Mouse (Mus musculus): ENCODE data around the gene Slc2a5. TPM values are rescaled to one million over a fixed set of nuclear protein-coding genes. Genes with fewer than 3 reads are reported as not detected.

The Slc2a5 gene
- polyA plus RNA-seq, 1 experiment from 2014 or later, result 1.7 TPM

DNA sequence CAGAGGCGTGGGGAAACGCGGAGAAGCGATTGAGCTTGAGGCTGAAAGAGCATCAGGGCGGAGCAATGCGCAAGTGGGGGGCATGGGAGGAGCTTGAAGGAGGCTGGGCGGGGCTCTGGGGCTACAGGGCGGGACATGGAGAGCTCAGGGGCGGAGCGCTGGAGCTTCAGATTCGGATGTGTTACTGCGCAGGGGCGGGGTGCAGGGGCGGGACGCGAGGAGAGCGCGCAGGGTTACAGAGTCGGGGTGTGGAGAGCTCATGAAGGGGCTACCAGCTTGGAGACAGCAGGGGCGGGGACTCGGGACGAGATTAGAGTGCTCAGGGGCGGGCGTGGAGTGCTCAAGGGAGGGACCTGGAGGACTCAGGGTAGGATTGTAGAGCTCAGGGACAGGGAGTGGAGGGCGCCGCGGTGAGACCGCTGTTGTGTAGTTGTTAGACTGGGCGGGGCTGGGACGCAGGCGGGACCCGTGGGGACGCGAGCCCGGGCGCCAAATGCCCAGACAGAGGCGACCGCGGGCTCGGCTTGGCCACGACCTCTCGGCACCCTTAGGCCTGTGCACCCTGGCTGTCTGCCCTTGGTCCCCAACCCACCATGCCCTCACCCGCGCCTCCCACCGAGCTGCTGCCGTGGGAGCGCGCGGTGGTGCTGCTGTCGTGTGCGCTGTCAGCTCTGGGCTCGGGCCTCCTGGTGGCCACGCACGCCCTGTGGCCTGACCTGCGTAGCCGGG is 31.8 kb upstream of the Slc2a5 start, which contains the start of gene Gpr157:
Gene Gpr157, plus strand, starts transcription at position 205 of the 729 bp plus-strand sequence.
- peak within 1 kb of the TSS; percentile 70 for H3K27ac ChIP-seq (replicated peaks)
- H3K27me3 ChIP-seq, result no peaks in the 10 kb centered on the region
- peaks cover 23% of the 10 kb centered on the region for H3K4me1 ChIP-seq
- H3K9me3 ChIP-seq (replicated peaks), result no peaks in the 10 kb centered on the region
- peak; percentile 94 for ATAC-seq (ENCODE audit: insufficient number of reproducible peaks, low FRiP score, low TSS enrichment, low read depth)
- peak within 1 kb of the TSS; percentile 66 for H3K4me3 ChIP-seq (replicated peaks)
- under 1% methylated on average over 55 of the region's 56 CpGs for WGBS
- peak within 1 kb of the TSS; percentile 98 for H3K4me2 ChIP-seq (replicated peaks)
- peak within 1 kb of the TSS; percentile 60 for H3K9ac ChIP-seq
- no peaks in the 10 kb centered on the region for H3K36me3 ChIP-seq

DNA sequence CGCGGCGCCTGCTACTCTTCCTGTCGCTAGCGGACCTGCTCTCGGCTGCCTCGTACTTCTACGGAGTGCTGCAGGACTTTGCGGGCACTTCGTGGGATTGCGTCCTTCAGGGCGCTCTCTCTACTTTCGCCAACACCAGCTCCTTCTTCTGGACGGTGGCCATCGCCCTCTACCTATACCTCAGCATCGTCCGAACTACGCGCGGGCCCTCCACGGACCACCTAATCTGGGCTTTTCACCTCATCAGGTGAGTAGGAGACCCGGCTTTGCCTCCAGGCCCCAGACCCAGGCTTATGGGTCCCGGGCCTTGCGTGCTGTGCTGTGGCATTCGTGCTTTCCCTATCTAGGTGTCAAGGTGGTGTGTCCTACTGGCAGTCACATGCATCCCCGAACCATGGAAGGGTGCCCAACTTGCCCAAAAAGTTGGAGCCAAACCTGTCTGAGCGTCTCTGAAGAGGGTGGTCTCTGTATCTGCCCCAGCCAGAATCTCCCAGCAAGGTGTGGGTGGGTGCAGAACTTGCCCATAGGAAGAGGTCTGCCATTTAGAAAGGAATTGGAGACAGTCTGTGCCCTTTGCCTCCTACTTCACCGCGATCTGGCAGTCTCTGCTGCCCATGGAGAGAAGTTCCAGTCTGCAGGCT is 31.1 kb upstream of the Slc2a5 start:
- 22% methylated on average over 29 of the region's 29 CpGs for WGBS
- 0 out of 2 replicates have a peak, but pooled peaks have one; percentile 1 for ATAC-seq (ENCODE audit: insufficient number of reproducible peaks, low FRiP score, low TSS enrichment, low read depth)

DNA sequence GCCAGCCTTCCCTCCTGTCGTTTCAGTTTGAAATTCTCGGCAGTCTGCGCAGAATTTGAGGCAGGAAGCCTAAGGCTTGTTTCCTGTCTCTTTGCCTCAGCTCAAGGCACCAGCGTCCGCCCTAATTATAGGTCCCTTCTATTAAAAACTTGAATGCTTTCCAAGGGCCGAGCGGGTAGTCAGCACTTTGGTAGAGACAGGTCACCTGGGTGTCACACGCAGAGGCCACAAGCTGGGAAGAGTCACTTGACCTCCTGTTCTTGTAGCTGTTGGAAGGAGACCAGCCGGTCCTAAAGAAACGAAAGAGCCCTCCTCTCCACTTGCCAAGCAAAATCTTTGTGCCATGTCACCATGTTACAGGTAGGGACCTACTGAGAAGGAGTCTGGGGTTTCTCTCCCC is 30.0 kb upstream of the Slc2a5 start:
- Histone ChIP-seq H3K4me3 (replicated peaks) (no peak overlapping the region), H3K9ac (no peak overlapping the region), H3K4me1 (peaks cover 31% of the 10 kb centered on the region), H3K9me3 (replicated peaks) (no peaks in the 10 kb centered on the region), H3K27ac (replicated peaks) (no peak overlapping the region), H3K4me2 (replicated peaks) (0 out of 2 replicates have a peak overlapping the region, but pooled peaks have one; percentile 4), H3K27me3 (no peaks in the 10 kb centered on the region), H3K36me3 (no peaks in the 10 kb centered on the region)
- no peak for ATAC-seq (ENCODE audit: insufficient number of reproducible peaks, low FRiP score, low TSS enrichment, low read depth)
- 56% methylated on average over 10 of the region's 10 CpGs for WGBS

More for the DNA sequence above, 31.1 kb upstream of the Slc2a5 start:
- Histone ChIP-seq H3K27ac (replicated peaks) (peak overlapping the region; percentile 70; the same call in 1 of the 2 replicates), H3K9ac (peak overlapping the region; percentile 60), H3K27me3 (no peaks in the 10 kb centered on the region), H3K9me3 (replicated peaks) (no peaks in the 10 kb centered on the region), H3K36me3 (no peaks in the 10 kb centered on the region), H3K4me1 (peaks cover 23% of the 10 kb centered on the region), H3K4me2 (replicated peaks) (peak overlapping the region; percentile 98), H3K4me3 (replicated peaks) (peak overlapping the region; percentile 66)

DNA sequence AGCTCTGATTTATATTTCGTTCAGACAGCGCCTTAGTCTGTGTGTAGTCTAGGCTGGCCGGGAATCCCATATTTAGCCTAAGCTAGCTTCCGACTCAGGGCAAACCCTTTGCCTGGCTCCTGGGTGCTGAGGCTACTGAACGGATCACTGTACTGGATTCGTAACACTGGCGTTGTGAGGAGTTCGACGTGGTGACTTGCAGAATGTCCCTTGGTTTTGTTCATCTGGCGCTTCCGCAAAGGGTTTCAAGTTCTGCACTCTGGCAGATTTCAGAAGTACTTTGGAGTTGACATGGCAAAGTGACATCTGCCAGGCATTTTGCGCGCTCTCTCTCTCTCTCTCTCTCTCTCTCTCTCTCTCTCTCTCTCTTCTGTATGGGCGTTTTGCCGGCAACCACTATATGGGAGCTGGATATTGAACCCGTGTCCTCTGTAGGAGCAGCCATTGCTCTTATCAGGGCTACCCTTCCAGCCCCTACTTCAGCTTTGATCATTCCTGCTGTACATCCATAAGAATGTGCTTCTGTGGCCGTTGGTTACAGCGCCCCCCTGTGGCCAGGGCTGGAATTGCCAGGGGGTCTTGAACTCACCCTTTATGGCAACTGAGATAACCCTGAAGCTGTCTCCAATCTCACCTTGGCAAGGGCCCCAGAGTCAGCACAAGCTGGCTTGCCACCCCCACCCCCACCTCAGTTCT is 27.0 kb upstream of the Slc2a5 start:
- H3K4me2 ChIP-seq (replicated peaks), result no peak overlapping the region
- peaks cover 34% of the 10 kb centered on the region for H3K4me1 ChIP-seq
- WGBS, result 80% methylated on average over 18 of the region's 18 CpGs
- no peak for ATAC-seq (ENCODE audit: insufficient number of reproducible peaks, low FRiP score, low TSS enrichment, low read depth)
- no peak overlapping the region for H3K27ac ChIP-seq (replicated peaks)
- no peaks in the 10 kb centered on the region for H3K9me3 ChIP-seq (replicated peaks)
- no peaks in the 10 kb centered on the region for H3K27me3 ChIP-seq
- no peak overlapping the region for H3K4me3 ChIP-seq (replicated peaks)
- no peak overlapping the region for H3K9ac ChIP-seq
- H3K36me3 ChIP-seq, result no peaks in the 10 kb centered on the region

DNA sequence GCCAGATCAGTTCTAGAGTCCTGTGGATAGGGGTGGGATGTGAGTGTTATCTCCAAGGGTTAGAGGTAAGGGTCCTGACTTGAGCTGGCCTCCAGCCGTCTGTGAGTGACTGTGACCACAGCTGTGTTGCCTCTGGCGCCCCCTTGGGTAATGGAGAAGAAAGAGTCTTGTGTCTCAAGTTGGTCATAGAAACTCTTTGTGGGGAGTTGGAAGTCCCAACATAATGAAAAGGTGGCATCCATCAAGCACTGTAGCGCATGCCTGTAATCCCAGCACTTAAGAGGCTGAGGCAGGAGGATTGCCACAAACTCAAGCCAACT is 26.5 kb upstream of the Slc2a5 start:
- Histone ChIP-seq H3K9me3 (replicated peaks) (no peaks in the 10 kb centered on the region), H3K27ac (replicated peaks) (no peak overlapping the region), H3K4me3 (replicated peaks) (no peak overlapping the region), H3K27me3 (no peaks in the 10 kb centered on the region), H3K4me1 (peaks cover 34% of the 10 kb centered on the region), H3K4me2 (replicated peaks) (no peak overlapping the region), H3K36me3 (no peaks in the 10 kb centered on the region), H3K9ac (no peak overlapping the region)
- no peak for ATAC-seq (ENCODE audit: insufficient number of reproducible peaks, low FRiP score, low TSS enrichment, low read depth)
- 58% methylated on average over 3 of the region's 3 CpGs for WGBS

DNA sequence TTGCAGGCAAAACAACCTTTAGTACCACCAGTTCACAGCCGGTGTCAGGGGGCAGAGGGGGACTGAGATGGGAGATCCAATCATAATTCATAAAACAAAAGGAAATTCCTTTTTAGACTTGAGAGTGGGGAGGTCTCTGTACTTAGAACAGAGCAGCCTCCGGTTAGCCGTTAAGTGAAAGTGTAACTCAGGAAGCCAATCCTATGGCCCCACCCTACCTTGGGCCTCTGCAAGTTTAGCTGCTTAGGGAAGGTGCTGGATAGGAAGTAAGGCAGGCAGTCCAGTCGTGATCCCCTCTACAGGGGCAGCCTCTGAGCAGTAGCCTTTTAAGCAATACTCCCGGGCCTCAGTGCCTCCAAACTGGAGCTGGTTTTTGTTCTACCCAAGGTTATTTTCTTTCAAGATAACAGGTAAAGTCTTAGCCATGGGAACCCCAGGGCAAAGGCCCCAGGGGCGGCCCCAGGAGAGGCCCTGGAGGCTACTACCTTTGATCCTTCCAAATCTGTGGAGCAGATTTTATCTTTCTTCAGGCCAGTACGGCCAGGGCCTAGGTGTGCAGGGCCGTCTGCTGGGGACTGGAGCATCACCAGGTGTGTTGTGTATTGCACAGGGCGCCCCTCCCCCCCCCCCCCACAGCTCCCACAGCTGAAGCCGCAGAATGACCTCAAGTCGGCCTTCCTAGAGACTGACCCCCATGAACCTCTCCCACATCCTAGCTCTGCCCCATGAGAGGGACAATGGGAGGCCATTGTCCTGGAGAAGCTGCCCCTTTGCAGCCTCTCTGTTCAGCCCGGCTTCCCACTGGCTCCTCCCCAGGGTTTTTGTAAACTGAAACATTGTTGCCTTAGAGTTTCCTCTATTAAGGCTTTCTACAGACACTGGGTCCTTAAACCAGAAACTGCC is 25.3 kb upstream of the Slc2a5 start:
- Histone ChIP-seq H3K4me1 (peaks cover 21% of the 10 kb centered on the region), H3K9me3 (replicated peaks) (no peaks in the 10 kb centered on the region), H3K27me3 (no peaks in the 10 kb centered on the region), H3K36me3 (no peaks in the 10 kb centered on the region), H3K9ac (no peak overlapping the region), H3K4me2 (replicated peaks) (no peak overlapping the region), H3K4me3 (replicated peaks) (no peak overlapping the region), H3K27ac (replicated peaks) (no peak overlapping the region)
- ATAC-seq (ENCODE audit: insufficient number of reproducible peaks, low FRiP score, low TSS enrichment, low read depth), result no peak
- 34% methylated on average over 12 of the region's 12 CpGs for WGBS

DNA sequence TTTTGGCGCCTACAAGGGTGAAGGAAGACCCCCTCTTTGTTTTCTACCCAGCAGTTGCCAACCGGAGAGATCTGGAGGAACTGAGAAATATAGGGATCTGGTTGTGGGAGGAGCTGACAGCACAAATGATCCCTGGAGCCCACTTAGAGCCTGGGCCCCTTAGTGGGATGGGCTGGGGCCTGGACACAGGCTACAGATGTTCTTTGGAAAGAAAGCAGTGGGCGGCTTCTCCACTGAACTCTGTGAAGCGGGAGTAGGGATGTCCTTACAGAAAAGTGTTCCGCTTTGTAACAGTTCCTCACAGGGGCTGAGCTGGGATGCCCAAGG is 24.7 kb upstream of the Slc2a5 start:
- Histone ChIP-seq H3K4me1 (peaks cover 17% of the 10 kb centered on the region), H3K36me3 (no peaks in the 10 kb centered on the region), H3K27ac (replicated peaks) (no peak overlapping the region), H3K9ac (no peak overlapping the region), H3K4me3 (replicated peaks) (no peak overlapping the region), H3K27me3 (no peaks in the 10 kb centered on the region), H3K4me2 (replicated peaks) (no peak overlapping the region), H3K9me3 (replicated peaks) (no peaks in the 10 kb centered on the region)
- no peak; the same call in 1 of the 2 replicates for ATAC-seq (ENCODE audit: insufficient number of reproducible peaks, low FRiP score, low TSS enrichment, low read depth)
- 42% methylated on average over 5 of the region's 5 CpGs for WGBS

DNA sequence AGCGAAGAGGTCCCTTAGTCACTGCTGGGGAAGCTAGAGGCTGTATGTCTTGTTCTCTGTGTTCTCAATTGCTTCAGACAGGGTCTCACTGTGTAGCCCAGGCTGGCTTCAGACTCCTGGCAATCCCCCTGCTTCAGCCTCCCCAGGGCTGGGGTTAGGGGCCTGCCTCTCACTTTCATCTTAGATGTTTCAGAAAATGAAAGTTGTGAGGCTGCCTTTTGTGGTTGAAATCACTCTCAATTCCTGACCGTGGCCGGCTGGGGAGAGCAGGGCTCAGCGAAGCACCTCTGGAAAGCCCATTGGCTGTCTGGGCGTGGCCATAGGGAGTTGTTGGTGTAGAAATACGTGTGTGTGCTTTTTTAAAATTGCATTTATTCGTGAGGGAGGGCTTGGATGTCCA is 22.8 kb upstream of the Slc2a5 start:
- no peaks in the 10 kb centered on the region for H3K27me3 ChIP-seq
- no peaks in the 10 kb centered on the region for H3K36me3 ChIP-seq
- no peak overlapping the region for H3K27ac ChIP-seq (replicated peaks)
- H3K4me2 ChIP-seq (replicated peaks), result no peak overlapping the region
- H3K4me3 ChIP-seq (replicated peaks), result no peak overlapping the region
- no peaks in the 10 kb centered on the region for H3K9me3 ChIP-seq (replicated peaks)
- H3K9ac ChIP-seq, result no peak overlapping the region
- ATAC-seq (ENCODE audit: insufficient number of reproducible peaks, low FRiP score, low TSS enrichment, low read depth), result no peak
- peaks cover 17% of the 10 kb centered on the region for H3K4me1 ChIP-seq
- 76% methylated on average over 7 of the region's 7 CpGs for WGBS

DNA sequence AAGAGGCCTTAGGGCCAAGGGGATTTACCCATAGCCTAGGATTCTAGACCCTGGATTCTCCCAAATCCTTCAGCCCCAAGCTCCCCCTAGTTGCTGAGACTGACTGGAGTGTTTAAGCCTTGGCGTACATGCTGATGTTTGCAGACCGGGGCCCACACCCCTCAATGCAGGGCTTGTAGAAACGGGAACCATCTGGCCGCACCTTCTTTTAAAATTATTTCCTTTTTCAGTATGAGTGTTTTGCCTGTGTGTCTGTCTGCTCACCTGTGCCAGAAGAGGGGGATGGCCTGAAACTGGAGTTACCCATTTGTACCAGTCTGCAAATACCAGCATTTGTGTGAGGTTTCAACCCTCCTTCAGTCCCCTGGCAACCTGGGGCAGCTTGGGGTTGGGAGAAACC is 21.2 kb upstream of the Slc2a5 start:
- Histone ChIP-seq H3K4me2 (replicated peaks) (no peak overlapping the region), H3K9ac (no peak overlapping the region), H3K27me3 (no peaks in the 10 kb centered on the region), H3K36me3 (0 out of 2 replicates have a peak, but pooled peaks cover 7% of the 10 kb centered on the region), H3K27ac (replicated peaks) (no peak overlapping the region), H3K9me3 (replicated peaks) (no peaks in the 10 kb centered on the region), H3K4me3 (replicated peaks) (no peak overlapping the region), H3K4me1 (peaks cover 17% of the 10 kb centered on the region)
- ATAC-seq (ENCODE audit: insufficient number of reproducible peaks, low FRiP score, low TSS enrichment, low read depth), result no peak
- WGBS, result 53% methylated on average over 4 of the region's 4 CpGs

DNA sequence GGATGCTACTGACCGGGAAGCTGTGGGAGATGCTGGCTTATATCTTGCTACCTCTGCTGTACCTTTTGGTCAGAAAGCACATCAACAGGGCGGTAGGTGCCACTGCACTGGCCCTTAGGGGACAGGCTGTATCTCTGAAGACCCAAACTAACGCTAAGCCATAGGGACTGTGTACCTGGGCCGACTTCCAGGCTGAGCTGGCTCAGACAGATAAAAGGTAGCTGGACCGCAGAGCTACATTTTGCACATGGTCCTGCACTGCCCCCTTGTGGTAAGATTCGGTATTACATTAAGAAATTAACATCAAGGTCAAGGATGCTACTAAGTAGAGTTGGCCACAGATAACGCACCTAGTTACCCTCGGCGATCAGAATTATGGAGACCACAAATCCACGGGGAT is 20.2 kb upstream of the Slc2a5 start:
- Histone ChIP-seq H3K4me3 (replicated peaks) (no peak overlapping the region), H3K4me2 (replicated peaks) (no peak overlapping the region), H3K9ac (no peak overlapping the region), H3K27ac (replicated peaks) (no peak overlapping the region), H3K4me1 (peaks cover 11% of the 10 kb centered on the region), H3K9me3 (replicated peaks) (no peaks in the 10 kb centered on the region), H3K27me3 (no peaks in the 10 kb centered on the region), H3K36me3 (0 out of 2 replicates have a peak, but pooled peaks cover 8% of the 10 kb centered on the region)
- WGBS, result 17% methylated on average over 10 of the region's 10 CpGs
- ATAC-seq (ENCODE audit: insufficient number of reproducible peaks, low FRiP score, low TSS enrichment, low read depth), result no peak

DNA sequence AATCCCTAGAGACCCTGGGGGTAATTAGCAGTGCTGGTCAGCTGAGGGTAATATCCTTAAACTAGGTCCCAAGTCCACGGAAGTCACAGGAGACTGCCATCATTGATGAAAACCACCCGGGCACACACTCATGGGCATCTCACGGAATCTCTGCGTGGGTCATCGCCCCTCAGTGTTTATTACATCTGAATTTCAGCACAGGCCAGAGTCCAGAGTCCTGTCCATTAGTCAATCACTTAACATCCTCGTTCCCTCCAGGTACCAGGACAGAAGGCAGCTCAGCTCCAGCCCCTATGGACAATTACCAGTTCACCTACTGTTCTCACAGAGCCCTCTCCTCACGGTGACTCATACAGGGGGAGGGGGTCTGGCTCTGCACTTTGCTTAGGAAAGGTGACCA is 16.3 kb upstream of the Slc2a5 start:
- Histone ChIP-seq H3K27ac (replicated peaks) (no peak overlapping the region), H3K36me3 (0 out of 2 replicates have a peak, but pooled peaks cover 8% of the 10 kb centered on the region), H3K4me3 (replicated peaks) (no peak overlapping the region), H3K9me3 (replicated peaks) (no peaks in the 10 kb centered on the region), H3K4me1 (no peaks in the 10 kb centered on the region), H3K27me3 (no peaks in the 10 kb centered on the region), H3K9ac (no peak overlapping the region), H3K4me2 (replicated peaks) (no peak overlapping the region)
- no peak for ATAC-seq (ENCODE audit: insufficient number of reproducible peaks, low FRiP score, low TSS enrichment, low read depth)
- 92% methylated on average over 7 of the region's 7 CpGs for WGBS

Data from embryonic facial prominence, embryonic 15.5 days (tissue).